Comparison of ENCODE assay signal across 8 mouse cellular contexts in the genomic region with DNA sequence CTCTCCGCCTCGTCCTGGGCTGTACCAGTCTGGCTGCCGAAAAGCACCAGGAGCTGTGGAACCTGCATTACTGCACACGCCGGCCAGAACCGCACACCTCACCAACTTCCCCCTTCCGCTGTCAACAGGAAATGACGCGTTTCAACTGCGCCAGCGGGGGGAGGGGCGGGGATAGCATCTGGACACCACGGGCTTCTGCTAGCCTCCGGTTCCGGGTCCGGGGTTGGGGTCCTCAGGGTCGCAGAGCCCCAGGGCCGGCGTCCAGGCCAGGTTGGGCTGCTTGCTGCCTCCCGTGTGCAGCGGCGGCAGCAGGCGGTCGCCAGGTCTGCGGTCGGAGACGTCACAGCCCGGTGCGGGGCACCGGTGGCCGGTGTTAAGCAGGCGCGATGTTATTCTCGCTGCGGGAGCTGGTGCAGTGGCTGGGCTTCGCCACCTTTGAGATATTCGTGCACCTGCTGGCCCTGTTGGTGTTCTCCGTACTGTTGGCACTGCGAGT. TPM values are rescaled to one million over a fixed set of nuclear protein-coding genes. Genes with fewer than 3 reads are reported as not detected.
DNase-seq lines count a peak whose midpoint lies in the region; ATAC-seq lines count a peak whose summit lies in the region.

Gene Tmem203 (plus strand): TSS at position 156 of the 496 bp plus-strand sequence.

- peak; percentile 89 for ATAC-seq in frontal cortex, adult (ENCODE audit: low TSS enrichment)
- ATAC-seq in hematopoietic stem cell, adult 5-6 weeks (replicated peaks in 1 of 2; ENCODE audit: insufficient read depth in 1 of 2, low FRiP score in 2 of 2, low TSS enrichment in 1 of 2, low read depth in 1 of 2, poor library complexity in 2 of 2, severe bottlenecking in 2 of 2): peak; percentile 77 to 93

- peak; percentile 94 for DNase-seq in NIH3T3 (ENCODE audit: low read depth)
- DNase-seq in cerebellum, adult 9-10 months: peak; percentile 81
- peak; percentile 86 for DNase-seq in layer of hippocampus, adult 9-11 months
- peak; percentile 87 for DNase-seq in lung, postnatal 14 days
- DNase-seq in ovary, postnatal 36 days (ENCODE audit: low spot score): peak; percentile 84
- DNase-seq in thymus, postnatal 14 days: peak; percentile 88

RNA-seq across cellular contexts. Expression of gene Tmem203, which starts in this region (rescaled TPM):
- total RNA-seq in hematopoietic stem cell, adult 5-6 weeks (2017): 9.9 and 10.8 TPM in 2 replicates

Comparison
In these comparisons a context has a peak if more than half of its experiments do, and no peak if none do; other contexts are left out.
1. Peak in every context shown above with its lines: DNase-seq and ATAC-seq.